Mouse (Mus musculus) C2C12 (cell line): Measurements from ENCODE around the gene Zfp280c. TPM values are rescaled to one million over a fixed set of nuclear protein-coding genes. Genes with fewer than 3 reads are reported as not detected.

Experiments used
- H3K27me3 ChIP-seq: one replicate; pipeline ENCODE4 v1.6.1; 2011; ENCODE audit not compliant: control insufficient read depth, insufficient read depth, insufficient read length
- H3K36me3 ChIP-seq: one replicate; pipeline ENCODE4 v1.6.1; 2011; ENCODE audit not compliant: control insufficient read depth, insufficient read depth
- H3K4me3 ChIP-seq: one replicate; pipeline ENCODE4 v1.5.1; 2011; ENCODE audit warnings: mild to moderate bottlenecking, control low read depth; ENCODE audit not compliant: poor library complexity, insufficient read depth, severe bottlenecking
- H3K79me2 ChIP-seq: one replicate; pipeline ENCODE4 v1.6.1; 2011; ENCODE audit not compliant: control insufficient read depth, insufficient read depth
- H3K79me3 ChIP-seq: one replicate; pipeline ENCODE4 v1.6.1; 2011; ENCODE audit warnings: low read depth, control low read depth
- H3ac ChIP-seq: one replicate; pipeline ENCODE3; 2011; ENCODE audit warnings: low read depth; ENCODE audit not compliant: control insufficient read depth, insufficient read length
- CEBPB ChIP-seq: IDR thresholded peaks from one replicate; pipeline ENCODE4 v1.6.1; 2011; ENCODE audit warnings: low read depth, mild to moderate bottlenecking, control low read depth, moderate library complexity
- CTCF ChIP-seq: IDR thresholded peaks from one replicate; pipeline ENCODE4 v1.5.1; 2011; ENCODE audit not compliant: control insufficient read depth, insufficient read depth, insufficient read length
- FOSL1 ChIP-seq: IDR thresholded peaks from one replicate; pipeline ENCODE4 v1.8.0; 2011; ENCODE audit warnings: mild to moderate bottlenecking, low read length; ENCODE audit not compliant: poor library complexity, insufficient read depth, severe bottlenecking
- MAX ChIP-seq: IDR thresholded peaks from one replicate; pipeline ENCODE4 v1.6.1; 2011; ENCODE audit warnings: mild to moderate bottlenecking, control low read depth
- MYOD1 ChIP-seq: IDR thresholded peaks from one replicate; pipeline ENCODE4 v1.6.1; 2011; ENCODE audit warnings: low read depth; ENCODE audit not compliant: control insufficient read depth, insufficient read length
- MYOG ChIP-seq: IDR thresholded peaks from one replicate; pipeline ENCODE4 v1.6.1; 2011; ENCODE audit not compliant: control insufficient read depth, insufficient read length; ENCODE audit errors: extremely low read depth
- USF1 ChIP-seq: IDR thresholded peaks from one replicate; pipeline ENCODE4 v1.6.1; 2011; ENCODE audit warnings: low read depth, mild to moderate bottlenecking, control low read depth, moderate library complexity
- polyA plus RNA-seq: library from polyadenylated mRNA; unstranded; fragments of >200 nt; fragmentation: generic; extraction: Trizol; gene quantifications from one replicate; pipeline ENCODE4 v1.2.1, GENCODE M21; 2012; ENCODE audit warnings: missing spikeins

Gene Zfp280c
- polyA plus RNA-seq, 1 experiment = 3.5 TPM

DNA sequence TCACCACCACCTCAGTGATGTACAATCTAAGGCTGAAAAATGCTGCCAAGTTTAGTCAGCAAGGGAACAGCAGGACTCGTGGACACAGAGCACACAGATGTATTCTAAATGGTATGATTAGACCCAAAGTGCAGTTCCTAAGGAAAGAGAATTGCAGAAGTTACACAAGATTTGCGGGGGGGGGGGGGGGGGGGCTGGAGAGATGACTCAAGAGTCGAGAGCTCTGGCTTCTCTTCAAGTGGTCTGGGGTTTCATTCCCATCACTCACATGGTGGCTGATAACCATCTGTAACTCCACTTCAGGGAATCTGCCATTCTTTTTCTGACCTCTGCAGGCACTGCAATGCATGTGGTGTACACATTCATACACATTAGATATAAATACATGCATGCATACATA is 67.9 kb downstream of the Zfp280c start:
- TF ChIP-seq CTCF = no peak
- no peak for TF ChIP-seq MAX
- TF ChIP-seq CEBPB = no peak
- TF ChIP-seq FOSL1 = no peak
- no peak for TF ChIP-seq USF1
- TF ChIP-seq MYOG = no peak
- Histone ChIP-seq H3K27me3 (no peaks in the 10 kb centered on the region), H3K79me2 (no peaks in the 10 kb centered on the region), H3K36me3 (no peaks in the 10 kb centered on the region), H3K79me3 (no peaks in the 10 kb centered on the region), H3K4me3 (no peak overlapping the region), H3ac (no peak overlapping the region)

DNA sequence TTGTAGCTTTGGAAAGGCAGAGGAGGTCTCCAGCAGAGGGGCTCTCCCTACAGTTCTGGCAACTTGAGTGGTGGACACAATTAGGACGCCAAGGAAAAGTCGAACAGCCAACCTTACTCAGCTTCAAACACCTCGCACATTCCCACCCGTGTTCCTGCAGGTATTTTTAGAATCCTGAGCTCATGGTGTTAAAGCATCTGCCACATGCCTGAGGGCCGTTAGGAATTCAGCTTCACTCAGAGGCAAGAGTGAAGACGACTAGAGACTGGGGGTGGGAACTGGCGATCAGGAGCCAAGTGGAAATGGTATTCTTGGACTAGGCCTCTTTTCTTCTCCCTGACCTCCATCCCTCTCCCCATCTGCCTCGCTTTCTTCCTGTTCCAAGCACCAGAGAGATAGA is 68.4 kb downstream of the Zfp280c start:
- no peaks in the 10 kb centered on the region for H3K36me3 ChIP-seq
- no peak for TF ChIP-seq MYOG
- no peak for TF ChIP-seq USF1
- TF ChIP-seq MAX = no peak
- no peak for TF ChIP-seq CTCF
- no peak for TF ChIP-seq MYOD1
- no peak for TF ChIP-seq FOSL1
- TF ChIP-seq CEBPB = no peak
- H3K4me3 ChIP-seq = no peak overlapping the region
- no peaks in the 10 kb centered on the region for H3K79me2 ChIP-seq
- H3ac ChIP-seq = no peak overlapping the region
- H3K27me3 ChIP-seq = no peaks in the 10 kb centered on the region
- no peaks in the 10 kb centered on the region for H3K79me3 ChIP-seq

DNA sequence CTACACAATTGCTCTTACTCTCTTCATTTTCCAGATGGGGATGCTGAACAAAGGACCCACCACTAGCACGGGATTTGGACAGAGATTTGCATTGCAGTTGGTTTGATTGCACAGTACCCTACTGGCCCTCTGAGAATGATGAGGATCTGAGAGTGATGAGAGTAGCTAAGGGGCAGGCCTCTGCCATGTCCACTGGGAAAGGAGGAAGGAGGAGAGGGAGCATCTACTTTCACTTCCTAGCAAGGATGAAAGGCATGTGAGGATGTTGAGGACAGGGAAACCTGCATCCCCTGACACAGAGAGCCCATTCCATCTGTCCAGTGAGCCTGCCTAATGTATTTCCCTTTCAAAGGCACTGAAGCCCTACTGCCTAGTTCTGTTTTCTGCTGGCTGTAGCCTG is 69.0 kb downstream of the Zfp280c start:
- Histone ChIP-seq H3ac (no peak overlapping the region), H3K27me3 (no peaks in the 10 kb centered on the region), H3K36me3 (no peaks in the 10 kb centered on the region), H3K79me3 (no peaks in the 10 kb centered on the region), H3K79me2 (no peaks in the 10 kb centered on the region), H3K4me3 (no peak overlapping the region)
- TF ChIP-seq CEBPB (no peak), USF1 (no peak), MAX (no peak)

DNA sequence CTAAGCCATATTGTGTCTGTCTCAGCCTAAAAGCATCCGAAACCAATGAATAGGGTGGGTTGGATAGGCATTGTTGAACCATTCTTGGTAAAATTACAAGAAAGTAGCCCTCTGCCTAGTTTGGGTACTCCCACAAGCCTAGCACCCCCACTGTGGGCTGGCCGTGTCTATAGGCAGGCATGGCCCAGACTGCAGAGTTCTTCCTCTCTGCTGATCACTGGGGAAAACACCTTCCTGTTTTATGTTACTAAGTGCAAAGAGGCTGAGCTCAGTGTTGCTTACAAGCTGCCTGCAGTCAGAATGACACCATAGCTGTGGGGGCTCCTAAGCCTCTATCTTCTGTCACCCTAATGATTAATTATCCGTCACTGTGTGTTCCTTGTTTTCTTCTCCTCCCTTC is 70.8 kb downstream of the Zfp280c start:
- TF ChIP-seq MAX (no peak), CTCF (no peak), MYOD1 (no peak), CEBPB (no peak), USF1 (no peak), FOSL1 (no peak), MYOG (no peak)
- Histone ChIP-seq H3ac (no peak overlapping the region), H3K4me3 (no peak overlapping the region), H3K79me2 (no peaks in the 10 kb centered on the region), H3K79me3 (no peaks in the 10 kb centered on the region), H3K27me3 (no peaks in the 10 kb centered on the region), H3K36me3 (no peaks in the 10 kb centered on the region)

DNA sequence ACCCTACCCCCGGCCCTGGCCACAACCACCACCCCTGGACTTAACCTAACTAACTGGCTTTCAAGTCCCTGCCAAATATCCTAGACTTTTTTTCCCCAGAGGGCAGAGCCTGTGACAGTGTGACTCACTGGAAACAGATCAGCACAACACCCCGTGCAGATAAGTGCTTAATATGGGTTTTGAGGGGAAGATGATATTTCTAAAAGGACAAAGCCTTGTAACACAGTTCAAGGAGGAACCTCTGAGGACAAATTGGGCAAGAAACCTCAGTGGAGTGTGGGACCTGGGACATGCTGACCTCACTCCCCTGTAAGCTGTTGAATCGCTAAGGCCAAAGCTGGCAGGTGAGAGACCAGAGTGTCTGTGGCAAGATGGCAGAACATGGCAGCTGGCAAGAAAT is 72.7 kb downstream of the Zfp280c start:
- Histone ChIP-seq H3ac (no peak overlapping the region), H3K27me3 (no peaks in the 10 kb centered on the region), H3K36me3 (no peaks in the 10 kb centered on the region), H3K79me2 (no peaks in the 10 kb centered on the region), H3K79me3 (no peaks in the 10 kb centered on the region), H3K4me3 (no peak overlapping the region)
- TF ChIP-seq USF1 (no peak), CEBPB (no peak), MAX (no peak), MYOG (no peak), MYOD1 (no peak), CTCF (no peak), FOSL1 (no peak)

DNA sequence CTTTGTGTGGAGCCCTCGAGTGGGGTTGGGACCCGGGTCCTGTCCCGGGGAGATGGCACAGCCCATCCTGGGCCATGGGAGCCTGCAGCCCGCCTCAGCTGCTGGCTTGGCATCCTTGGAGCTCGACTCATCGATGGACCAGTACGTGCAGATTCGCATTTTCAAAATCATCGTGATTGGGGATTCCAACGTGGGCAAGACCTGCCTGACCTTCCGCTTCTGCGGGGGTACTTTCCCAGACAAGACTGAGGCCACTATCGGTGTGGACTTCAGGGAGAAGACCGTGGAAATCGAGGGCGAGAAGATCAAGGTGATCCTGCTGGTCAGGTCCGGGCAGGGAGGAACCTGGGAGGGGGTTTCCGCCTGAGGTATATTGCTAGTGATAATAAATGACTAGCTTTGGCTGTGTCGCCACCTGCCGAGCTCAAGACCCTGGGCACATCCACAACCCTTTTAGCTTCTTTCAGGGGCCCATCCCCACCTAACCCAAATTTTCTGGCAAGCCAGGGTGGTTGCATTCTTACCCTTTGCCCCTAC is 74.7 kb downstream of the Zfp280c start:
- Histone ChIP-seq H3K79me2 (no peaks in the 10 kb centered on the region), H3K36me3 (no peaks in the 10 kb centered on the region), H3K27me3 (no peaks in the 10 kb centered on the region), H3K79me3 (no peaks in the 10 kb centered on the region), H3ac (no peak overlapping the region), H3K4me3 (no peak overlapping the region)
- TF ChIP-seq FOSL1 (no peak), MAX (no peak), CEBPB (no peak), MYOD1 (no peak), MYOG (no peak), USF1 (no peak), CTCF (no peak)
